Mouse (Mus musculus): ENCODE data around the gene Rab11fip4.

Gene Rab11fip4

GRCm38 (mm10) chr11:79590664-79591590 is at the start of gene Rab11fip4:
Rab11fip4 (plus strand) TSS chr11:79591212.
- DNase-seq: peak; percentile 89

- DNase-seq: no peak
These were observed 38.4 kb upstream of the Rab11fip4 start for GRCm38 (mm10) chr11:79552622-79553021.

- no peak for DNase-seq
These were observed 30.5 kb upstream of the Rab11fip4 start for GRCm38 (mm10) chr11:79560536-79560935.

- DNase-seq: no peak
These were observed 27.5 kb upstream of the Rab11fip4 start for GRCm38 (mm10) chr11:79563493-79563892.

- DNase-seq: no peak
These were observed 24.1 kb upstream of the Rab11fip4 start for GRCm38 (mm10) chr11:79566947-79567346.

GRCm38 (mm10) chr11:79568197-79568911 is 22.7 kb upstream of the Rab11fip4 start:
- DNase-seq: no peak

GRCm38 (mm10) chr11:79570319-79570718 is 20.7 kb upstream of the Rab11fip4 start:
- DNase-seq: no peak

- no peak for DNase-seq
These were observed 17.2 kb upstream of the Rab11fip4 start for GRCm38 (mm10) chr11:79573836-79574235.

- DNase-seq: no peak
These were observed 15.5 kb upstream of the Rab11fip4 start for GRCm38 (mm10) chr11:79575383-79576073.

- DNase-seq: peak; percentile 84
These were observed 13.3 kb upstream of the Rab11fip4 start for GRCm38 (mm10) chr11:79577741-79578140.

- no peak for DNase-seq
These were observed 10.4 kb upstream of the Rab11fip4 start for GRCm38 (mm10) chr11:79580660-79581059.

- no peak for DNase-seq
These were observed 9.8 kb upstream of the Rab11fip4 start for GRCm38 (mm10) chr11:79581257-79581656.

GRCm38 (mm10) chr11:79584191-79584590 is 6.8 kb upstream of the Rab11fip4 start:
- DNase-seq: peak; percentile 89

GRCm38 (mm10) chr11:79589317-79590075 is 1.5 kb upstream of the Rab11fip4 start:
- DNase-seq: peak; percentile 76

- DNase-seq: peak; percentile 41
These were observed 571 bp downstream of the Rab11fip4 start for GRCm38 (mm10) chr11:79591591-79591975.

- peak; percentile 70 for DNase-seq
These were observed 2.5 kb downstream of the Rab11fip4 start for GRCm38 (mm10) chr11:79593495-79593894.

- no peak for DNase-seq
These were observed 19.4 kb downstream of the Rab11fip4 start for GRCm38 (mm10) chr11:79610454-79610853.

- peak; percentile 93 for DNase-seq
These were observed 20.1 kb downstream of the Rab11fip4 start for GRCm38 (mm10) chr11:79611011-79611666.

GRCm38 (mm10) chr11:79612046-79612600 is 21.1 kb downstream of the Rab11fip4 start:
- DNase-seq: peak; percentile 39

GRCm38 (mm10) chr11:79613084-79613483 is 22.1 kb downstream of the Rab11fip4 start:
- peak; percentile 95 for DNase-seq

GRCm38 (mm10) chr11:79613711-79614110 is 22.7 kb downstream of the Rab11fip4 start:
- DNase-seq: peak; percentile 48

All from retina, postnatal 1 day (tissue).